Mouse (Mus musculus): ENCODE results near the gene Tuba4a. TPM values are rescaled to one million over a fixed set of nuclear protein-coding genes. Genes with fewer than 3 reads are reported as not detected.
"Not testable (repeated sequence)": the region's sequence is repeated elsewhere in the genome, so short reads cannot be mapped to it uniquely, and the experiment has no call there.

The Tuba4a gene
- total and polyA plus RNA-seq, 2 experiments from 2014 or later = 163 to 235 TPM

- under 1% methylated on average over 8 of the region's 8 CpGs for WGBS
Measured at GRCm38 (mm10) chr1:75234606-75235005, 14.9 kb upstream of the Tuba4a start.

GRCm38 (mm10) chr1:75232489-75232888 is 12.8 kb upstream of the Tuba4a start:
- peak; percentile 15; the same call in 1 of the 2 replicates for TF ChIP-seq CTCF (IDR thresholded peaks at IDR 0.05; ENCODE audit: low read depth)
- ATAC-seq; H3K27ac ChIP-seq; H3K27me3 ChIP-seq (ENCODE audit: insufficient read depth, low read length); H3K36me3 ChIP-seq (ENCODE audit: insufficient read depth, low read length); DNase-seq (ENCODE audit: low spot score); H3K4me3 ChIP-seq (ENCODE audit: low read length); H3K9me3 ChIP-seq (ENCODE audit: low read length); H3K4me2 ChIP-seq (ENCODE audit: low read depth, low read length); H3K9ac ChIP-seq (replicated peaks; ENCODE audit: low read length); H3K4me1 ChIP-seq (ENCODE audit: insufficient read depth, low read length): not testable (repeated sequence)
- WGBS = 69% methylated on average over 4 of the region's 4 CpGs

More at GRCm38 (mm10) chr1:75234606-75235005, 14.9 kb upstream of the Tuba4a start:
- no peak overlapping the region for H3K9ac ChIP-seq (replicated peaks; ENCODE audit: low read length)
- H3K4me3 ChIP-seq (ENCODE audit: low read length) = no peak overlapping the region
- H3K4me1 ChIP-seq (ENCODE audit: insufficient read depth, low read length) = 0 out of 2 replicates have a peak, but pooled peaks cover 6% of the 10 kb centered on the region
- TF ChIP-seq CTCF (IDR thresholded peaks at IDR 0.05; ENCODE audit: low read depth) = peak; percentile 87
- ATAC-seq (peak; percentile 68), DNase-seq (ENCODE audit: low spot score) (peak; percentile 87)
- no peak overlapping the region for H3K27ac ChIP-seq
- H3K4me2 ChIP-seq (ENCODE audit: low read depth, low read length) = peak overlapping the region; percentile 24; the same call in 1 of the 2 replicates
- no peaks in the 10 kb centered on the region for H3K27me3 ChIP-seq (ENCODE audit: insufficient read depth, low read length)
- no peaks in the 10 kb centered on the region; the same call in 1 of the 2 replicates for H3K36me3 ChIP-seq (ENCODE audit: insufficient read depth, low read length)
- no peaks in the 10 kb centered on the region for H3K9me3 ChIP-seq (ENCODE audit: low read length)

GRCm38 (mm10) chr1:75231664-75232152 is 12.0 kb upstream of the Tuba4a start, which contains the start of gene A630095N17Rik:
Gene A630095N17Rik, minus strand, starts transcription at chr1:75232102.
- H3K4me2 ChIP-seq (ENCODE audit: low read depth, low read length) = no peak within 1 kb of the TSS
- 72% methylated on average over 5 of the region's 5 CpGs for WGBS

GRCm38 (mm10) chr1:75231224-75231623 is 11.6 kb upstream of the Tuba4a start:
- no peaks in the 10 kb centered on the region for H3K9me3 ChIP-seq (ENCODE audit: low read length)
- no peaks in the 10 kb centered on the region for H3K36me3 ChIP-seq (ENCODE audit: insufficient read depth, low read length)
- no peak overlapping the region for H3K4me3 ChIP-seq (ENCODE audit: low read length)
- TF ChIP-seq CTCF (IDR thresholded peaks at IDR 0.05; ENCODE audit: low read depth) = no peak
- DNase-seq (ENCODE audit: low spot score) (no peak), ATAC-seq (no peak)
- H3K4me1 ChIP-seq (ENCODE audit: insufficient read depth, low read length) = 0 out of 2 replicates have a peak, but pooled peaks cover 4% of the 10 kb centered on the region
- no peak overlapping the region for H3K9ac ChIP-seq (replicated peaks; ENCODE audit: low read length)
- H3K27ac ChIP-seq = no peak overlapping the region
- no peak overlapping the region for H3K4me2 ChIP-seq (ENCODE audit: low read depth, low read length)
- WGBS = 85% methylated on average over 4 of the region's 4 CpGs
- no peaks in the 10 kb centered on the region for H3K27me3 ChIP-seq (ENCODE audit: insufficient read depth, low read length)

More at GRCm38 (mm10) chr1:75231664-75232152, 12.0 kb upstream of the Tuba4a start, which contains the start of gene A630095N17Rik:
- ATAC-seq = no peak
- Histone ChIP-seq H3K27me3 (ENCODE audit: insufficient read depth, low read length) (no peaks in the 10 kb centered on the region), H3K27ac (no peak within 1 kb of the TSS), H3K36me3 (ENCODE audit: insufficient read depth, low read length) (no peaks in the 10 kb centered on the region), H3K9me3 (ENCODE audit: low read length) (no peaks in the 10 kb centered on the region), H3K4me3 (ENCODE audit: low read length) (no peak within 1 kb of the TSS), H3K9ac (replicated peaks; ENCODE audit: low read length) (no peak within 1 kb of the TSS), H3K4me1 (ENCODE audit: insufficient read depth, low read length) (0 out of 2 replicates have a peak, but pooled peaks cover 4% of the 10 kb centered on the region)
- no peak for TF ChIP-seq CTCF (IDR thresholded peaks at IDR 0.05; ENCODE audit: low read depth)
- DNase-seq (ENCODE audit: low spot score) = no peak

- WGBS = 72% methylated on average over 7 of the region's 7 CpGs
- no peak for DNase-seq (ENCODE audit: low spot score)
Measured at GRCm38 (mm10) chr1:75230335-75230994, 10.8 kb upstream of the Tuba4a start.

GRCm38 (mm10) chr1:75229158-75229557 is 9.5 kb upstream of the Tuba4a start:
- H3K27me3 ChIP-seq (ENCODE audit: insufficient read depth, low read length) = no peaks in the 10 kb centered on the region
- ATAC-seq (no peak), DNase-seq (ENCODE audit: low spot score) (no peak)
- H3K9me3 ChIP-seq (ENCODE audit: low read length) = no peaks in the 10 kb centered on the region
- TF ChIP-seq CTCF (IDR thresholded peaks at IDR 0.05; ENCODE audit: low read depth) = no peak
- H3K4me1 ChIP-seq (ENCODE audit: insufficient read depth, low read length) = no peaks in the 10 kb centered on the region
- H3K36me3 ChIP-seq (ENCODE audit: insufficient read depth, low read length) = no peaks in the 10 kb centered on the region
- H3K4me2 ChIP-seq (ENCODE audit: low read depth, low read length) = no peak overlapping the region
- H3K4me3 ChIP-seq (ENCODE audit: low read length) = no peak overlapping the region
- H3K27ac ChIP-seq = no peak overlapping the region
- 55% methylated on average over 4 of the region's 4 CpGs for WGBS
- H3K9ac ChIP-seq (replicated peaks; ENCODE audit: low read length) = no peak overlapping the region

More at GRCm38 (mm10) chr1:75230335-75230994, 10.8 kb upstream of the Tuba4a start:
- ATAC-seq = no peak
- Histone ChIP-seq H3K9ac (replicated peaks; ENCODE audit: low read length) (no peak overlapping the region), H3K36me3 (ENCODE audit: insufficient read depth, low read length) (no peaks in the 10 kb centered on the region), H3K4me3 (ENCODE audit: low read length) (no peak overlapping the region), H3K27me3 (ENCODE audit: insufficient read depth, low read length) (no peaks in the 10 kb centered on the region), H3K4me2 (ENCODE audit: low read depth, low read length) (no peak overlapping the region), H3K27ac (no peak overlapping the region), H3K4me1 (ENCODE audit: insufficient read depth, low read length) (0 out of 2 replicates have a peak, but pooled peaks cover 4% of the 10 kb centered on the region), H3K9me3 (ENCODE audit: low read length) (no peaks in the 10 kb centered on the region)
- no peak for TF ChIP-seq CTCF (IDR thresholded peaks at IDR 0.05; ENCODE audit: low read depth)

GRCm38 (mm10) chr1:75227653-75228052 is 8.0 kb upstream of the Tuba4a start:
- Histone ChIP-seq H3K9ac (replicated peaks; ENCODE audit: low read length) (no peak overlapping the region), H3K27ac (no peak overlapping the region), H3K27me3 (ENCODE audit: insufficient read depth, low read length) (no peaks in the 10 kb centered on the region), H3K4me2 (ENCODE audit: low read depth, low read length) (no peak overlapping the region), H3K4me3 (ENCODE audit: low read length) (no peak overlapping the region), H3K4me1 (ENCODE audit: insufficient read depth, low read length) (no peaks in the 10 kb centered on the region), H3K36me3 (ENCODE audit: insufficient read depth, low read length) (no peaks in the 10 kb centered on the region), H3K9me3 (ENCODE audit: low read length) (no peaks in the 10 kb centered on the region)
- WGBS = 72% methylated on average over 1 of the region's 1 CpGs
- TF ChIP-seq CTCF (IDR thresholded peaks at IDR 0.05; ENCODE audit: low read depth) = no peak
- ATAC-seq (no peak), DNase-seq (ENCODE audit: low spot score) (no peak)
